Mouse (Mus musculus) stomach, postnatal 0 days (tissue): ENCODE results near the gene Cdkl4.

Source experiments
- CTCF ChIP-seq: IDR thresholded peaks from 2 replicates; pipeline ENCODE4 v1.5.1; 2016; ENCODE audit warnings: antibody characterized with exemption, low read depth, mild to moderate bottlenecking, moderate library complexity
- EP300 ChIP-seq: optimal IDR thresholded peaks from 2 replicates; pipeline ENCODE3; 2016; ENCODE audit warnings: antibody characterized with exemption

DNA sequence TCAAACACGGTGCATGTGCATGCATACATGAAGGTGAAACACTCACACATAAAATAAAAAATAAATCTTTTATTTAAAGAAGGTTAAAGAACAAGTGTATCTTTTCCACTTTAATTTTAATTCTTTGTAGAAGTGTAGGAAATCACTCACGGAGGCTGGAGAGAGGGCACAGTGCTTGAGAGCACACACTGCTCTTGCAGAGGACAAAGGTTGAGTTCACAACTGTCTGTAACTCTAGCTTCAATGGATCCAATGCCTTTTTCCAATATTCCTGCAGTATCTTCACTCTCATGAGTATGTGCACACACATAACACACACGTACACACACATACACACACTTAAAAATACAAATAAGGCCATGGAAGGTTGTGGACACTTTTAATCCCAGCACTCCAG, 67.2 kb downstream of the Cdkl4 start:
- TF ChIP-seq CTCF: no peak
- no peak for TF ChIP-seq EP300
